Mouse (Mus musculus): ENCODE data around the gene Tsc22d2. TPM values are rescaled to one million over a fixed set of nuclear protein-coding genes. Genes with fewer than 3 reads are reported as not detected.
A peak's percentile ranks its signal among the peaks of the same experiment; 100 is the strongest.

The Tsc22d2 gene
- polyA plus RNA-seq, 1 experiment from 2014 or later: 17.1 TPM

DNA sequence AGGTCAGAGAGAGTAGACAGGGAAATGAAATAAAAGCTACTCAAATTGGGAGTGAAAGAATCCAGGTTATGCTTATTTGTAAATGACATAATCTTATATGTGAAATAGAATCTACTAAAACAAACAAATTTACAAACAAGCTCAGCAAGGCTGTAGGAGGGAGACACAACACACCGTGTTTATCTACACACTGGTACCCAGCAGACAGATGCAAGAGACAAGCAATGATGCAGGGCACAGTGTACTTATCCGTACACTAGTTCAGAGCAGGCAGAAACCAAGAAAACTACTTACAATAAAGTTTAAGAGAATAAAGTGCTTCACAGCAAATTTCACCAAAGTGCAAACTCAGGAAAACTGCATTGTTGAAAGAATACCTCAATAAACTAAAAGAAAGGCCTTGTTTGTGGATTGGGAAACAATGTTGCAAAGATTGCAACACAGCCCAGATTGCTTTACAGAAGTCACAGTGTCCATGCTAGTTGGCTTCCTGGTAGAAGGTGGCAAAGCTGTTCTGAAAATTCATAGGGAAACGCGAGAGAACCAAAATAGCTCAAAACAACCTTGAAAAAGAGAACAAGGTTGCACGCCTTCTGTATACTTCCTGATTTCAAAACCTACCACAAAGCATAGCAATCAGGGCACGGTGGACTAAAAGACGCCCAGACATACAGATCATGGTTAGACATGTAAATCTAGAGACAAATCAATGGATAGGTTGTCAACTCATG, 93.7 kb downstream of the Tsc22d2 start:
- Histone ChIP-seq H3K4me2 (ENCODE audit: low read length) (no peak overlapping the region), H3K9ac (ENCODE audit: low read depth, low read length) (no peak overlapping the region), H3K27ac (no peak overlapping the region), H3K9me3 (replicated peaks; ENCODE audit: low read length) (no peaks in the 10 kb centered on the region), H3K36me3 (ENCODE audit: insufficient read depth, low read length) (no peaks in the 10 kb centered on the region), H3K4me1 (replicated peaks; ENCODE audit: insufficient read depth, low read length) (no peaks in the 10 kb centered on the region), H3K27me3 (ENCODE audit: insufficient read depth, low read length) (no peaks in the 10 kb centered on the region), H3K4me3 (replicated peaks; ENCODE audit: low read depth, low read length) (no peak overlapping the region)
- WGBS: 92% methylated on average over 7 of the region's 7 CpGs
- ATAC-seq (replicated peaks; ENCODE audit: low FRiP score, low read depth): no peak
- no peak for TF ChIP-seq CTCF (IDR thresholded peaks at IDR 0.05; ENCODE audit: low read depth)
- no peak for DNase-seq (ENCODE audit: low spot score)

DNA sequence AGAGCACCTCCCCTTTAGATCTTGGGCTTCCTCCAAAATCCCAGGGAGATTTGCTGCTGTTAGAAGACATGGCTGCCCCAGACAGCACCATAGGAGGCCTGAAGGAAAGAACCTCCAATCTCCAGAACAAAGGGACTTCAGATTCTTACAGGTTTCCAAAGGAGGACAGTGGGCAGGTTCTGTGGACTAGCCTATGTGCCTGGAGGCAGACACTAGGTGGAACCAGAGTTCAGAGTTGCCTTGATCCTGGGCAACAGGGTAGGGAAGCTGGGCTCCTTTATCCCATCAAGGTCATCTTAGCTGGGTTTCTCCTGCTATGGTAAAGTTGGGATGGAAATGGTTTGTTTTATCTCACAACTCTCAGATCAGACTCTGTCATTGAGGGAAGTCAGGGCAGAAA, 97.1 kb downstream of the Tsc22d2 start:
- no peak for DNase-seq (ENCODE audit: low spot score)
- Histone ChIP-seq H3K4me3 (replicated peaks; ENCODE audit: low read depth, low read length) (no peak overlapping the region), H3K4me1 (replicated peaks; ENCODE audit: insufficient read depth, low read length) (no peaks in the 10 kb centered on the region), H3K9me3 (replicated peaks; ENCODE audit: low read length) (no peaks in the 10 kb centered on the region), H3K4me2 (ENCODE audit: low read length) (no peak overlapping the region), H3K36me3 (ENCODE audit: insufficient read depth, low read length) (no peaks in the 10 kb centered on the region), H3K9ac (ENCODE audit: low read depth, low read length) (no peak overlapping the region), H3K27me3 (ENCODE audit: insufficient read depth, low read length) (no peaks in the 10 kb centered on the region), H3K27ac (no peak overlapping the region)
- ATAC-seq (replicated peaks; ENCODE audit: low FRiP score, low read depth): no peak
- peak; percentile 46 for TF ChIP-seq CTCF (IDR thresholded peaks at IDR 0.05; ENCODE audit: low read depth)

DNA sequence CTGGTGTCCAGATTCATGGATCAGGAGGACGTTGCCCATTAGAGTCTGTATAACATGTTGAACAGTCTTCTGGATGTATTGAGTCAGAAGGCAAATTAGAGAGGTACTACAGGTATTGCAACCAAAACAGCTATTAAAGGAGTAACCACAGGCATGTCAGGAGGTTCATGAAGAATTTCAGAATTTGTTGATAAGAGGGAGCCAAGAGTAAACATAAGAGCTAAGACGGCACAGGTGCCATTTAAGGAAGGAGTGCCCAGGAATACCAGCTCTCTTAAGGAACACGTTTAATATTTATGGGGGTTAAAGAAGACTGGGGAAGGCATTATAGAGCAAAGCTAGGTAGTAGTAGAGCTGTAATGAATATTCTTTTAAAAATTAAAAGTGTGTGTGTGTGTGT, 98.2 kb downstream of the Tsc22d2 start:
- H3K4me3 ChIP-seq (replicated peaks; ENCODE audit: low read depth, low read length): no peak overlapping the region
- TF ChIP-seq CTCF (IDR thresholded peaks at IDR 0.05; ENCODE audit: low read depth): no peak
- no peak overlapping the region for H3K4me2 ChIP-seq (ENCODE audit: low read length)
- 78% methylated on average over 3 of the region's 3 CpGs for WGBS
- H3K36me3 ChIP-seq (ENCODE audit: insufficient read depth, low read length): no peaks in the 10 kb centered on the region
- ATAC-seq (replicated peaks; ENCODE audit: low FRiP score, low read depth): no peak
- no peak for DNase-seq (ENCODE audit: low spot score)
- no peaks in the 10 kb centered on the region for H3K4me1 ChIP-seq (replicated peaks; ENCODE audit: insufficient read depth, low read length)
- no peak overlapping the region for H3K27ac ChIP-seq
- H3K9me3 ChIP-seq (replicated peaks; ENCODE audit: low read length): no peaks in the 10 kb centered on the region
- no peaks in the 10 kb centered on the region for H3K27me3 ChIP-seq (ENCODE audit: insufficient read depth, low read length)
- no peak overlapping the region for H3K9ac ChIP-seq (ENCODE audit: low read depth, low read length)

DNA sequence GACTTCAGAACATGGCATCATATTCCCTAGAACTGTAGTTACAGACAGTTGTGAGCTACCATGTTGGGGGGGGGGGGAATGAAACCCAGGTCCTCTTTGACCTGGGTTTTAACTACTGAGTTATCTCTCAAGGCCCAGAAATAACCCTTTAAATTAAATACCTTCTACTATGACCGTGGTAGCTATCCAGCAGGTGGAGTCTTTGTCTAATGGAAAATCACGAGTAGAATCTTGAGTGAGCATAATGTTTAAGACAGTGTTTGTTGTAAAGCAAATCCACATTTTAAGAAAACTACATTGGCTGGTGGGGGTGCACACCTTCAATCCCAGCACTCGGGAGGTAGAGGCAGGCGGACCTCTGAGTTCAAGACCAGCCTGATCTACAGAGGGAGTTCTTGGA, 99.0 kb downstream of the Tsc22d2 start:
- TF ChIP-seq CTCF (IDR thresholded peaks at IDR 0.05; ENCODE audit: low read depth): no peak
- H3K27me3 ChIP-seq (ENCODE audit: insufficient read depth, low read length): no peaks in the 10 kb centered on the region
- ATAC-seq (replicated peaks; ENCODE audit: low FRiP score, low read depth) (no peak), DNase-seq (ENCODE audit: low spot score) (no peak)
- no peaks in the 10 kb centered on the region for H3K36me3 ChIP-seq (ENCODE audit: insufficient read depth, low read length)
- no peak overlapping the region for H3K27ac ChIP-seq
- H3K9me3 ChIP-seq (replicated peaks; ENCODE audit: low read length): no peaks in the 10 kb centered on the region
- no peak overlapping the region for H3K9ac ChIP-seq (ENCODE audit: low read depth, low read length)
- no peaks in the 10 kb centered on the region for H3K4me1 ChIP-seq (replicated peaks; ENCODE audit: insufficient read depth, low read length)
- no peak overlapping the region for H3K4me2 ChIP-seq (ENCODE audit: low read length)
- 85% methylated on average over 4 of the region's 4 CpGs for WGBS
- H3K4me3 ChIP-seq (replicated peaks; ENCODE audit: low read depth, low read length): no peak overlapping the region

DNA sequence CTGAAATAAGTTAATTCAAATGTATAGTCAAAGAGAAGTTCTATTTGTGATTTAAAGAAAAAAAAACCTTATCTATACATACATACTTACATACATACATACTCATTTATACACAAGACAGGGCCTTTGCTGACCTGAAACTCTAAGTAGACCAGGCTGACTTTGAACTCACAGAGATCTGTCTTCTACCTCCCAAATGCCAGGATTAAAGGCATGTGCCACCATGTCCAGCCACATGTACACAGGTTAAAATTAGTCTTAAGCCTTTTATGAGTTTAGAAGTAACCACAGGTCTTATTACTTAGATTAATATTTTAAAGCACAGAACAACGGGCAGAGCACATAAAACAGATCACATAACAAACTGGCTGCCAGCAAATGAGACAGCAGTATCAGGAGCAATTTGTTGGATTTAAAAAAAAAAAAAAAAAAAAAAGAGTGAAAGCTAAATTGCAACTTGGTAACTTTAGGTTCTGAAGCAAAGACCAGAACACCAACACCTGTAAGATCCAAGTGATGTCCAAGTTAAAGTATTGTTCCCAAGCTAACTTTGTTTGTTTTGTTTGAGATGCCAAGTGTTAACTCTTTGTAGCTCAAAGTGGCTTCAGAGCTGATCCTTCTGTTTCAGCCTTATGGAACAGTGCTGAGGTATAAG, 101.6 kb downstream of the Tsc22d2 start:
- Histone ChIP-seq H3K27me3 (ENCODE audit: insufficient read depth, low read length) (no peaks in the 10 kb centered on the region), H3K36me3 (ENCODE audit: insufficient read depth, low read length) (0 out of 2 replicates have a peak, but pooled peaks cover under 1% of the 10 kb centered on the region), H3K9me3 (replicated peaks; ENCODE audit: low read length) (no peaks in the 10 kb centered on the region), H3K4me2 (ENCODE audit: low read length) (no peak overlapping the region), H3K27ac (no peak overlapping the region), H3K9ac (ENCODE audit: low read depth, low read length) (no peak overlapping the region), H3K4me1 (replicated peaks; ENCODE audit: insufficient read depth, low read length) (no peaks in the 10 kb centered on the region), H3K4me3 (replicated peaks; ENCODE audit: low read depth, low read length) (no peak overlapping the region)
- ATAC-seq (replicated peaks; ENCODE audit: low FRiP score, low read depth) (no peak), DNase-seq (ENCODE audit: low spot score) (no peak)
- no peak for TF ChIP-seq CTCF (IDR thresholded peaks at IDR 0.05; ENCODE audit: low read depth)
- 27% methylated on average over 1 of the region's 1 CpGs for WGBS

Other genes starting within 250 kb of the Tsc22d2 start
- 51.5 and 55.8 TPM in 2 replicates for gene Eif2a, start 111.1 kb downstream of the Tsc22d2 start, polyA plus RNA-seq (2015; fragmentation: Nextera tagmentation; extraction: Ambion mirVana)
- gene Serp1, start 111.2 kb downstream of the Tsc22d2 start, polyA plus RNA-seq (2015; fragmentation: Nextera tagmentation; extraction: Ambion mirVana): 142 and 159 TPM in 2 replicates
- 24.9 and 29.0 TPM in 2 replicates for gene Selenot, start 161.9 kb downstream of the Tsc22d2 start, polyA plus RNA-seq (2015; fragmentation: Nextera tagmentation; extraction: Ambion mirVana)
- gene Erich6, start 222.5 kb downstream of the Tsc22d2 start, polyA plus RNA-seq (2015; fragmentation: Nextera tagmentation; extraction: Ambion mirVana): not detected in 2 replicates

Measured in kidney, postnatal 0 days (tissue).